Mouse (Mus musculus): ENCODE results near the gene Olfr523. TPM values are rescaled to one million over a fixed set of nuclear protein-coding genes. Genes with fewer than 3 reads are reported as not detected.

The Olfr523 gene
- polyA plus RNA-seq, 1 experiment from 2014 or later = not detected

DNA sequence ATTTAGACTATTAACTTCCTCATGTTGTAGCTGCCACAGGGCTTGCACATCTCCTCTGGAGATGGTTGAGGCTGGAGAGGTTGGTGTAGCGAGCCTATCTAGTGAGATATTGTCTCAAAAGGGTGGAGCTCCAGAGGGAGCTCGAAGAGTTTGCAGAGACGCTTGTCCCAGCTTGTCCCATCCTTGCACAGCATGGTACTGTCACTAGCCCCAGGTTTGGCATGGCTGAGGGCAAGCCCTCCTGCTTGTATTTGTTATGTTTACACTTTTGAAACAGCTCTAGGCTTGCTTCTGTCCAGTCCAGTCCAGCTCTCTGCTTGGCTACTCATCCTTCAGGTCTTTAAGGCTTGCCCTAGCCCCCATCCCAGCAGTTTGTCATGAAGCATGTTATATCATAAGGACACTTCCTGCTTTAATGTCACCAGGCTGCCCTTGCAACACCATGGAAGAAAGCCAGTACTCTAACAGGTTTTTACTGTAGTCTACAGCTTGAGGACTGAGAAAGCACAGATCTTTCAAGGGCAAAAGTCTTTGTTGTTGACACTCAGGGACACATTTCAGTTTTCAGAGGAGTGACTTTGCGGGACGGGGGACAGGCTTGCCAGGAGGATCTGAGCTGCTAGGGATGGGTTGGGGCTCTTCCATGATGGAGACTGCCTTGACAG is 37.8 kb upstream of the Olfr523 start:
- TF ChIP-seq CTCF (IDR thresholded peaks at IDR 0.05; ENCODE audit: low read depth) = no peak
- no peaks in the 10 kb centered on the region for H3K9me3 ChIP-seq (replicated peaks; ENCODE audit: low read length)
- 90% methylated on average over 5 of the region's 5 CpGs for WGBS
- H3K36me3 ChIP-seq (ENCODE audit: insufficient read depth, low read length) = peaks cover 7% of the 10 kb centered on the region; the same call in 1 of the 2 replicates
- no peak overlapping the region for H3K4me3 ChIP-seq (replicated peaks; ENCODE audit: low read depth, low read length)
- ATAC-seq (replicated peaks; ENCODE audit: low FRiP score, low read depth) = no peak
- H3K27me3 ChIP-seq (ENCODE audit: insufficient read depth, low read length) = no peaks in the 10 kb centered on the region
- H3K9ac ChIP-seq (ENCODE audit: low read depth, low read length) = no peak overlapping the region
- no peaks in the 10 kb centered on the region for H3K4me1 ChIP-seq (replicated peaks; ENCODE audit: insufficient read depth, low read length)
- H3K27ac ChIP-seq = no peak overlapping the region
- H3K4me2 ChIP-seq (ENCODE audit: low read length) = no peak overlapping the region
- no peak for DNase-seq (ENCODE audit: low spot score)

DNA sequence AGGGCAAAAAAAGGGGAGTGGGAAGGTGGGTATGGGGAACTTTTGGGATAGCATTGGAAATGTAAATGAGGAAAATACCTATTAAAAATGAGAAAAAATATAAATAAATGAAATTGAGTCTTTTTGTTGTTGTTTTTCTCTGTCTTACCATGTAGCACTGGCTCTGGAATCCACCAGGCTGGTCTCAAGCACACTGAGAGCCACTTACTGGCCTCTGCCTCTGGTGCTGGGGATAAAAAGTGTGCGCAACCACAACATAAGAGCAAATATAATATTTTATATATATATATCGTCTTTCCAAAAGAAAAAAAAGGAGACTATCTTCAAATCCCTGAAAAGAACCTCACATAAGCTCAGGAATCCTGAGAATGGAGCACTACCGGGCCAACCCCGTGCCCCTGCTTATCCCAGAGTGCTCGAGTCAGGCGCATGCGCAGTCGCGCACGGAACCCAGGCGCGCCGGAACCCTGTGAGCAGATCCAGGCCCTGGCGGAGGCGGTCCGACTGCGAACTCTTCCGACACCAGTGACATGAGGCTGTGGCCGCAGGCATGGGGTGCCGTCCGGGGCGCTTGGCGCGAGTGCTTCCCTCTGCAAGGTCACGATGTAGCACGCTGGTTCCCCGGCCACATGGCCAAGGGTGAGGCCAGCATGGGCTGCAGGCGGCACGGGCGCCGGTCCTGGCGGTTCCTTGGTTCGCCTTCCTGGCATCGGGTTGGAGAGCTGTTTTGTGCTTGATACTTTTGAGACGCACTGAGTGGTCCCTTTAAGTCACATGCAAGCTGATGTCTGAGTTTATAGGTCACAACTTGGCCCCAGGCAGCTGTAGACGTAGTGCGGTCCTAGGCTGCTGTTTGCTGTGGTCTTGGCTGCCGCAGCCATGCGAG is 35.6 kb upstream of the Olfr523 start, which contains the start of gene Mtg1:
Mtg1 (plus strand) TSS at position 430 of the 886 bp plus-strand sequence.
- Histone ChIP-seq H3K9me3 (replicated peaks; ENCODE audit: low read length) (no peaks in the 10 kb centered on the region), H3K4me1 (replicated peaks; ENCODE audit: insufficient read depth, low read length) (no peaks in the 10 kb centered on the region), H3K36me3 (ENCODE audit: insufficient read depth, low read length) (0 out of 2 replicates have a peak, but pooled peaks cover 4% of the 10 kb centered on the region), H3K4me3 (replicated peaks; ENCODE audit: low read depth, low read length) (peak within 1 kb of the TSS; percentile 65), H3K9ac (ENCODE audit: low read depth, low read length) (peak within 1 kb of the TSS; percentile 74), H3K27me3 (ENCODE audit: insufficient read depth, low read length) (no peaks in the 10 kb centered on the region), H3K4me2 (ENCODE audit: low read length) (peak within 1 kb of the TSS; percentile 77), H3K27ac (peak within 1 kb of the TSS; percentile 88)
- DNase-seq (ENCODE audit: low spot score) = peak; percentile 95
- ATAC-seq (replicated peaks; ENCODE audit: low FRiP score, low read depth) = peak; percentile 94
- peak; percentile 11; the same call in 1 of the 2 replicates for TF ChIP-seq CTCF (IDR thresholded peaks at IDR 0.05; ENCODE audit: low read depth)
- WGBS = 3% methylated on average over 39 of the region's 39 CpGs

GRCm38 (mm10) chr7:140138021-140138310 is 35.1 kb upstream of the Olfr523 start:
- Histone ChIP-seq H3K9ac (ENCODE audit: low read depth, low read length) (peak overlapping the region; percentile 74), H3K27ac (peak overlapping the region; percentile 88), H3K4me2 (ENCODE audit: low read length) (peak overlapping the region; percentile 77), H3K27me3 (ENCODE audit: insufficient read depth, low read length) (no peaks in the 10 kb centered on the region), H3K4me3 (replicated peaks; ENCODE audit: low read depth, low read length) (peak overlapping the region; percentile 65), H3K9me3 (replicated peaks; ENCODE audit: low read length) (no peaks in the 10 kb centered on the region), H3K36me3 (ENCODE audit: insufficient read depth, low read length) (0 out of 2 replicates have a peak, but pooled peaks cover 4% of the 10 kb centered on the region), H3K4me1 (replicated peaks; ENCODE audit: insufficient read depth, low read length) (no peaks in the 10 kb centered on the region)
- no peak for TF ChIP-seq CTCF (IDR thresholded peaks at IDR 0.05; ENCODE audit: low read depth)
- ATAC-seq (replicated peaks; ENCODE audit: low FRiP score, low read depth) (no peak), DNase-seq (ENCODE audit: low spot score) (no peak)
- 0% methylated on average over 8 of the region's 8 CpGs for WGBS

GRCm38 (mm10) chr7:140141350-140141749 is 31.7 kb upstream of the Olfr523 start:
- Histone ChIP-seq H3K4me2 (ENCODE audit: low read length) (no peak overlapping the region), H3K27me3 (ENCODE audit: insufficient read depth, low read length) (no peaks in the 10 kb centered on the region), H3K36me3 (ENCODE audit: insufficient read depth, low read length) (no peaks in the 10 kb centered on the region), H3K9me3 (replicated peaks; ENCODE audit: low read length) (no peaks in the 10 kb centered on the region), H3K4me3 (replicated peaks; ENCODE audit: low read depth, low read length) (no peak overlapping the region), H3K4me1 (replicated peaks; ENCODE audit: insufficient read depth, low read length) (no peaks in the 10 kb centered on the region), H3K9ac (ENCODE audit: low read depth, low read length) (no peak overlapping the region), H3K27ac (no peak overlapping the region)
- peak; percentile 83 for TF ChIP-seq CTCF (IDR thresholded peaks at IDR 0.05; ENCODE audit: low read depth)
- ATAC-seq (replicated peaks; ENCODE audit: low FRiP score, low read depth) (no peak), DNase-seq (ENCODE audit: low spot score) (peak; percentile 83)
- WGBS = 8% methylated on average over 14 of the region's 14 CpGs

- no peak for ATAC-seq (replicated peaks; ENCODE audit: low FRiP score, low read depth)
- DNase-seq (ENCODE audit: low spot score) = no peak
- H3K4me2 ChIP-seq (ENCODE audit: low read length) = no peak overlapping the region
- H3K27ac ChIP-seq = no peak overlapping the region
- WGBS = 90% methylated on average over 4 of the region's 4 CpGs
- no peak overlapping the region for H3K9ac ChIP-seq (ENCODE audit: low read depth, low read length)
- TF ChIP-seq CTCF (IDR thresholded peaks at IDR 0.05; ENCODE audit: low read depth) = no peak
- no peaks in the 10 kb centered on the region for H3K4me1 ChIP-seq (replicated peaks; ENCODE audit: insufficient read depth, low read length)
- no peaks in the 10 kb centered on the region for H3K9me3 ChIP-seq (replicated peaks; ENCODE audit: low read length)
- H3K27me3 ChIP-seq (ENCODE audit: insufficient read depth, low read length) = no peaks in the 10 kb centered on the region
- 0 out of 2 replicates have a peak, but pooled peaks cover 4% of the 10 kb centered on the region for H3K36me3 ChIP-seq (ENCODE audit: insufficient read depth, low read length)
- no peak overlapping the region for H3K4me3 ChIP-seq (replicated peaks; ENCODE audit: low read depth, low read length)
Measured at GRCm38 (mm10) chr7:140144550-140144949, 28.5 kb upstream of the Olfr523 start.

- Histone ChIP-seq H3K9ac (ENCODE audit: low read depth, low read length) (no peak overlapping the region), H3K4me2 (ENCODE audit: low read length) (peak overlapping the region; percentile 45), H3K36me3 (ENCODE audit: insufficient read depth, low read length) (no peaks in the 10 kb centered on the region), H3K27ac (no peak overlapping the region), H3K9me3 (replicated peaks; ENCODE audit: low read length) (no peaks in the 10 kb centered on the region), H3K4me3 (replicated peaks; ENCODE audit: low read depth, low read length) (0 out of 2 replicates have a peak overlapping the region, but pooled peaks have one; percentile 6), H3K27me3 (ENCODE audit: insufficient read depth, low read length) (peaks cover 4% of the 10 kb centered on the region; the same call in 1 of the 2 replicates), H3K4me1 (replicated peaks; ENCODE audit: insufficient read depth, low read length) (no peaks in the 10 kb centered on the region; the same call in 1 of the 2 replicates)
- DNase-seq (ENCODE audit: low spot score) (peak; percentile 4), ATAC-seq (replicated peaks; ENCODE audit: low FRiP score, low read depth) (no peak)
- 7% methylated on average over 28 of the region's 28 CpGs for WGBS
- TF ChIP-seq CTCF (IDR thresholded peaks at IDR 0.05; ENCODE audit: low read depth) = no peak
Measured at GRCm38 (mm10) chr7:140153383-140153782, 19.6 kb upstream of the Olfr523 start.
